Mouse (Mus musculus) E14TG2a.4 (cell line): ENCODE measurements around the gene Stox2.

Experiments
- CTCF ChIP-seq: conservative IDR thresholded peaks from 2 replicates; pipeline ENCODE4 v1.5.1; 2014; ENCODE audit warnings: low read length
- NANOG ChIP-seq: IDR thresholded peaks from 2 replicates; pipeline ENCODE4 v1.6.1; 2014; ENCODE audit warnings: borderline replicate concordance, low read length, mixed read lengths

DNA sequence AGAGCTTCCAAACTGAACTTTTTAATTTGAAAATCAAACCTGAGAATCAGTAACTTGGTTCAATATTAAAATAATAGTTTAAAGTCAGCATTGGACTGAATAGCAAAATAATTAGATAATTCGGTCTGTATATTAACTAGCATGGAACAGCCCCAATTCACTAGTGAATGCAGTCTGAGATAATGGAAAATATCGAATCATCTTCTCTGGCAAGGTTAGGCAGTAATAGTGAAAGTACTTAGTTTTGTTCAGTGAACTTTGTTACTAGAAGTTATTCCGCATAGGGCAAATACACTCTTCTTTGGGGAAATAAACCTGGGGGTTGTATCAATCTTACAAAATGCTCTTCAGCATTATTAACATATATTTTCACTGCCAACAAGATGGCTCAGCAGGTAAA, 147.7 kb downstream of the Stox2 start:
- TF ChIP-seq CTCF (no peak), NANOG (no peak)
